Mouse (Mus musculus) lung, embryonic 16.5 days (tissue): ENCODE measurements around the gene Bud31. TPM values are rescaled to one million over a fixed set of nuclear protein-coding genes. Genes with fewer than 3 reads are reported as not detected.
A peak's percentile ranks its signal among the peaks of the same experiment; 100 is the strongest.
"Not testable (repeated sequence)": the region's sequence is repeated elsewhere in the genome, so short reads cannot be mapped to it uniquely, and the experiment has no call there.

Experiments used
- ATAC-seq: fragments of 200-750 bp; cut with Nextera tagmentation; 2 replicates; pipeline ENCODE4 v1.8.0; 2017; ENCODE audit warnings: low read depth, mild to moderate bottlenecking, moderate library complexity
- H3K27ac ChIP-seq: fragments of 300-500 bp; sonication (generic); 2 replicates; pipeline ENCODE4 v1.5.1; 2014; ENCODE audit warnings: mild to moderate bottlenecking, control low read depth, low read length
- H3K27me3 ChIP-seq: fragments of 300-500 bp; sonication (generic); 2 replicates; pipeline ENCODE4 v1.6.1; 2014; ENCODE audit warnings: low read depth, low read length, mixed read lengths; ENCODE audit not compliant: control insufficient read depth, insufficient read depth
- H3K36me3 ChIP-seq: fragments of 300-500 bp; sonication (generic); 2 replicates; pipeline ENCODE4 v1.6.1; 2014; ENCODE audit warnings: low read length; ENCODE audit not compliant: control insufficient read depth, insufficient read depth
- H3K4me1 ChIP-seq: fragments of 300-500 bp; sonication (generic); replicated peaks from 2 replicates; pipeline ENCODE4 v1.6.1; 2014; ENCODE audit warnings: low read length, mixed read lengths; ENCODE audit not compliant: control insufficient read depth, insufficient read depth
- H3K4me2 ChIP-seq: fragments of 300-500 bp; sonication (generic); 2 replicates; pipeline ENCODE4 v1.6.1; 2014; ENCODE audit warnings: low read depth, low read length, control low read depth
- H3K4me3 ChIP-seq: fragments of 300-500 bp; sonication (generic); 2 replicates; pipeline ENCODE4 v1.5.1; 2014; ENCODE audit warnings: mild to moderate bottlenecking, low read length, control low read depth
- H3K9ac ChIP-seq: fragments of 300-500 bp; sonication (generic); 2 replicates; pipeline ENCODE4 v1.6.1; 2014; ENCODE audit warnings: low read length, control low read depth
- H3K9me3 ChIP-seq: fragments of 300-500 bp; sonication (generic); 2 replicates; pipeline ENCODE4 v1.6.1; 2016; ENCODE audit warnings: low read length; ENCODE audit not compliant: control insufficient read depth
- WGBS: fragments of 180-500 bp; shearing (Covaris S2); extraction: QIAGEN DNeasy Blood & Tissue Kit; methylation state at CpG from one replicate; pipeline ENCODE4 v1.1.7; 2014; 5-methylcytosine and 5-hydroxymethylcytosine counted together
- polyA plus RNA-seq: library from polyadenylated mRNA; unstranded; fragments of >200 nt; fragmentation: Nextera tagmentation; extraction: Ambion mirVana; gene quantifications from 2 replicates; pipeline ENCODE4 v1.2.1, GENCODE M21; 2015

Bud31 gene
- polyA plus RNA-seq, 1 experiment from 2014 or later, result 181 TPM

GRCm38 (mm10) chr5:145119385-145119784 lies 20.8 kb upstream of the Bud31 start:
- H3K4me2 ChIP-seq, result no peak overlapping the region
- H3K27ac ChIP-seq, result no peak overlapping the region
- H3K27me3 ChIP-seq, result no peaks in the 10 kb centered on the region
- no peaks in the 10 kb centered on the region for H3K9me3 ChIP-seq
- H3K4me1 ChIP-seq, result peaks cover 21% of the 10 kb centered on the region
- no peak for ATAC-seq
- peaks cover 18% of the 10 kb centered on the region for H3K36me3 ChIP-seq
- no peak overlapping the region for H3K9ac ChIP-seq
- no peak overlapping the region for H3K4me3 ChIP-seq
- 97% methylated on average over 2 of the region's 2 CpGs for WGBS

- H3K4me2 ChIP-seq, result no peak overlapping the region
- no peak for ATAC-seq
- H3K27ac ChIP-seq, result no peak overlapping the region
- no peak overlapping the region for H3K4me3 ChIP-seq
- H3K27me3 ChIP-seq, result no peaks in the 10 kb centered on the region
- no peaks in the 10 kb centered on the region for H3K9me3 ChIP-seq
- peaks cover 15% of the 10 kb centered on the region for H3K4me1 ChIP-seq
- no peak overlapping the region for H3K9ac ChIP-seq
- peaks cover 26% of the 10 kb centered on the region for H3K36me3 ChIP-seq
- WGBS, result 59% methylated on average over 7 of the region's 7 CpGs
Measured at GRCm38 (mm10) chr5:145120921-145121320, 19.2 kb upstream of the Bud31 start.

GRCm38 (mm10) chr5:145123396-145123795 lies 16.8 kb upstream of the Bud31 start:
- ATAC-seq, result no peak
- no peak overlapping the region for H3K9ac ChIP-seq
- no peaks in the 10 kb centered on the region for H3K9me3 ChIP-seq
- H3K4me2 ChIP-seq, result no peak overlapping the region
- no peak overlapping the region for H3K27ac ChIP-seq
- peaks cover 44% of the 10 kb centered on the region for H3K36me3 ChIP-seq
- H3K4me3 ChIP-seq, result no peak overlapping the region
- no peaks in the 10 kb centered on the region for H3K4me1 ChIP-seq
- no peaks in the 10 kb centered on the region for H3K27me3 ChIP-seq
- WGBS, result 87% methylated on average over 19 of the region's 19 CpGs

- WGBS, result 87% methylated on average over 9 of the region's 9 CpGs
- Histone ChIP-seq H3K27me3 (no peaks in the 10 kb centered on the region), H3K36me3 (peaks cover 60% of the 10 kb centered on the region), H3K9me3 (no peaks in the 10 kb centered on the region), H3K4me2 (no peak overlapping the region), H3K4me3 (no peak overlapping the region), H3K27ac (no peak overlapping the region), H3K4me1 (no peaks in the 10 kb centered on the region), H3K9ac (no peak overlapping the region)
- ATAC-seq, result no peak
Measured at GRCm38 (mm10) chr5:145126580-145126979, 13.6 kb upstream of the Bud31 start.

- Histone ChIP-seq H3K36me3 (peaks cover 63% of the 10 kb centered on the region), H3K9ac (no peak overlapping the region), H3K27ac (no peak overlapping the region), H3K4me3 (no peak overlapping the region), H3K27me3 (no peaks in the 10 kb centered on the region), H3K4me2 (no peak overlapping the region), H3K4me1 (no peaks in the 10 kb centered on the region), H3K9me3 (no peaks in the 10 kb centered on the region)
- 87% methylated on average over 4 of the region's 4 CpGs for WGBS
- no peak for ATAC-seq
Measured at GRCm38 (mm10) chr5:145129124-145129523, 11.0 kb upstream of the Bud31 start.

GRCm38 (mm10) chr5:145129773-145130172 lies 10.4 kb upstream of the Bud31 start:
- not testable (repeated sequence) for H3K27ac ChIP-seq, ATAC-seq, H3K27me3 ChIP-seq, H3K9ac ChIP-seq, H3K9me3 ChIP-seq, H3K4me1 ChIP-seq, H3K4me3 ChIP-seq, H3K4me2 ChIP-seq
- H3K36me3 ChIP-seq, result peaks cover 64% of the 10 kb centered on the region
- 80% methylated on average over 4 of the region's 6 CpGs for WGBS

GRCm38 (mm10) chr5:145130191-145130590 lies 10.0 kb upstream of the Bud31 start:
- Histone ChIP-seq H3K27me3 (no peaks in the 10 kb centered on the region), H3K4me1 (no peaks in the 10 kb centered on the region), H3K36me3 (peaks cover 64% of the 10 kb centered on the region), H3K27ac (no peak overlapping the region), H3K9ac (no peak overlapping the region), H3K4me3 (no peak overlapping the region), H3K4me2 (no peak overlapping the region), H3K9me3 (no peaks in the 10 kb centered on the region)
- 71% methylated on average over 11 of the region's 11 CpGs for WGBS
- no peak for ATAC-seq

GRCm38 (mm10) chr5:145130995-145131394 lies 9.2 kb upstream of the Bud31 start:
- Histone ChIP-seq H3K9ac (no peak overlapping the region), H3K27me3 (no peaks in the 10 kb centered on the region), H3K36me3 (peaks cover 62% of the 10 kb centered on the region), H3K4me2 (no peak overlapping the region), H3K4me3 (no peak overlapping the region), H3K4me1 (no peaks in the 10 kb centered on the region), H3K9me3 (no peaks in the 10 kb centered on the region), H3K27ac (no peak overlapping the region)
- ATAC-seq, result no peak
- WGBS, result 77% methylated on average over 3 of the region's 3 CpGs

- not testable (repeated sequence) for ATAC-seq, H3K4me3 ChIP-seq, H3K4me2 ChIP-seq, H3K4me1 ChIP-seq, H3K9ac ChIP-seq, H3K27me3 ChIP-seq, H3K9me3 ChIP-seq, H3K27ac ChIP-seq
- H3K36me3 ChIP-seq, result peaks cover 48% of the 10 kb centered on the region
- 83% methylated on average over 6 of the region's 6 CpGs for WGBS
Measured at GRCm38 (mm10) chr5:145133275-145133674, 6.9 kb upstream of the Bud31 start.

GRCm38 (mm10) chr5:145138836-145139235 lies 1.3 kb upstream of the Bud31 start:
- no peak for ATAC-seq
- H3K36me3 ChIP-seq, result peaks cover 27% of the 10 kb centered on the region
- H3K4me2 ChIP-seq, result peak overlapping the region; percentile 85
- H3K4me1 ChIP-seq, result peaks cover 14% of the 10 kb centered on the region
- no peak overlapping the region for H3K27ac ChIP-seq
- H3K27me3 ChIP-seq, result no peaks in the 10 kb centered on the region
- no peaks in the 10 kb centered on the region for H3K9me3 ChIP-seq
- H3K4me3 ChIP-seq, result peak overlapping the region; percentile 74
- WGBS, result 6% methylated on average over 6 of the region's 6 CpGs
- H3K9ac ChIP-seq, result peak overlapping the region; percentile 86
